Mouse (Mus musculus) forebrain, embryonic 10.5 days (tissue): Measurements from ENCODE around the gene Adh7. TPM values are rescaled to one million over a fixed set of nuclear protein-coding genes. Genes with fewer than 3 reads are reported as not detected.

Experiments
- DNase-seq: peaks from one replicate; pipeline ENCODE4 v3.0.0-alpha.2; 2017; ENCODE audit warnings: low spot score; ENCODE audit errors: extremely low spot score
- H3K27ac ChIP-seq: fragments of 300-500 bp; sonication (generic); 2 replicates; pipeline ENCODE4 v1.5.1; 2016; ENCODE audit warnings: mild to moderate bottlenecking
- H3K27me3 ChIP-seq: fragments of 300-500 bp; sonication (generic); 2 replicates; pipeline ENCODE4 v1.6.1; 2016; ENCODE audit warnings: mild to moderate bottlenecking; ENCODE audit not compliant: poor library complexity, severe bottlenecking
- H3K36me3 ChIP-seq: fragments of 300-500 bp; sonication (generic); replicated peaks from 2 replicates; pipeline ENCODE4 v1.6.1; 2016; ENCODE audit warnings: mild to moderate bottlenecking, moderate library complexity
- H3K4me1 ChIP-seq: fragments of 300-500 bp; sonication (generic); 2 replicates; pipeline ENCODE4 v1.6.1; 2016
- H3K4me3 ChIP-seq: fragments of 300-500 bp; sonication (generic); 2 replicates; pipeline ENCODE4 v1.5.1; 2016; ENCODE audit warnings: mild to moderate bottlenecking, moderate library complexity
- H3K9me3 ChIP-seq: fragments of 300-500 bp; sonication (generic); 2 replicates; pipeline ENCODE4 v1.6.1; 2016; ENCODE audit warnings: mild to moderate bottlenecking, moderate library complexity
- WGBS: fragments of 180-500 bp; shearing (Covaris S2); methylation state at CpG from one replicate; pipeline ENCODE4 v1.1.7; 2016; 5-methylcytosine and 5-hydroxymethylcytosine counted together
- polyA plus RNA-seq: library from polyadenylated mRNA; unstranded; fragments of >200 nt; fragmentation: Nextera tagmentation; extraction: Ambion mirVana; gene quantifications from 2 replicates; pipeline ENCODE4 v1.2.1, GENCODE M21; 2016

Adh7 gene
- polyA plus RNA-seq, 1 experiment from 2014 or later = not detected

DNA sequence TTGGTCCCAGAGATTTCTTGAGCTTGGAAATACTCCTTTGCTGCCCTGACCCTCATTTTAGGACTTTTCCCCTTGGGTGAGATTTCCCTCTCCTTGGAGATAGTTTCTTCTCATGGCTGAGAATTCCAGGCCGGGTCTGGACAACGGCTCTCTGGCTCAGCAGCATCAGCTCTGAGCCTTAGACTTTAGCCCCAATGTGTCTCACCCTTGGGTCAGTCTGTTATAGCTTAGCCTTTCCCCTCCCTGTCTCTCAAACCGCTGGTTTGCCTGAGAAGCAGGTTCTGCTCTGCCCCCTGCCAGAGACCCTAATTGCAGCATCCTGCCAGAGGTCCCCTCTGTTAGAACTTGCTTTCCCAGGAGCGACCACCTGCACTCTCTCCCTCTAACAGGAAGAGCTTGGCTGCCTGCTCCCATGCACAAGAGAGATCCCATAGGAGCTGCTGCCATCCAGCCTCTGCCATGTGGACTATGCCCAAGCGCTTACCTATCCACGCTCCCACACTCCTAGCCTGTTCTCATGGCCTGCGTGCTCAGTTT lies 26.8 kb downstream of the Adh7 start:
- Histone ChIP-seq H3K36me3 (no peaks in the 10 kb centered on the region), H3K9me3 (no peaks in the 10 kb centered on the region), H3K4me1 (no peaks in the 10 kb centered on the region), H3K27me3 (no peaks in the 10 kb centered on the region), H3K27ac (no peak overlapping the region), H3K4me3 (no peak overlapping the region)
- no peak for DNase-seq
- 82% methylated on average over 7 of the region's 7 CpGs for WGBS

DNA sequence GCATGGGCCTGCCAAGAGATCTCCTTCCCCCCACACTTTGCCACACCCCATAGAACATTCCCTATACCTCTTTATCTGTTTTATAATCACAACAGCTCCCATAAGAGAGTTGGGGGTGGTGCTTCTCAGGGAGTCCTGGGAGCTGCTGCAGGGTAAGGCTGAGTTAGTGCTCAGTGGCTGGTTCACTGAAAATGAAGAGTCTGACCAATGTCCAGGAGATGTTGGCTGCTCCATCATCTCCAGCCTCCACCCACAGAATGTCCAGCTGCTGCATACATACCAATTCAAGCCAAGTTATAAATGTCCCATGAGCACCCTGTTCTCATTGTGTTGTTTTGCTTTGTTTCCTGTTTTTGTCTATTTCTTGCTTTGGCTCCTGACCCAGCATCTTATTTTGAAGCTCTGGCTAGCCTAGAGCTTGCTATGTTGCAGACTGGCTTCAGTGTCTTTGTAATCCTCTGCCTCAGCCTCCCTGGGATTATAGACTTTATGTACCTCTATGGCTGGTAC lies 29.0 kb downstream of the Adh7 start:
- Histone ChIP-seq H3K9me3 (no peaks in the 10 kb centered on the region), H3K36me3 (no peaks in the 10 kb centered on the region), H3K27me3 (no peaks in the 10 kb centered on the region), H3K4me1 (no peaks in the 10 kb centered on the region), H3K27ac (no peak overlapping the region), H3K4me3 (no peak overlapping the region)
- no peak for DNase-seq

DNA sequence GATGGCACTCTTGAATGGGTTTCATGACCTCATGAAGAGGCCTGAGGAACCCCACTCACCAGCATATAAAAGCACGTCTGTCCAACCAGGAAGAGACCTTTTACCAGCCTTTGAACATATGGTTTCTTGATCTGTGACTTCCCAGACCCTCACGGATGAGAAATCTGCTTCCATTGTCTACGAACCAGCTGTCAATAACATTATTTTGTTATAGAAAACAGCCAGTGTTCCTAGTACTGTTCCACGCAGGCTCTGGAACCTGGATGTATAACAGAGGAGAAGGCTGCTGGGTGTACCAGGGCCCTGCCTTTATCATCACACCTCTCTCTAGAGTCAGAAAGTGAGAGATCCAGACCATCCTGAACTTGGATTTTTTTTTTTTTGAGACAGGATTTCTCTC lies 29.7 kb downstream of the Adh7 start:
- DNase-seq = no peak
- 89% methylated on average over 4 of the region's 4 CpGs for WGBS

GRCm38 (mm10) chr3:138248011-138248410 lies 30.5 kb downstream of the Adh7 start:
- WGBS = 89% methylated on average over 7 of the region's 7 CpGs
- Histone ChIP-seq H3K27ac (no peak overlapping the region), H3K4me1 (no peaks in the 10 kb centered on the region), H3K4me3 (no peak overlapping the region), H3K27me3 (no peaks in the 10 kb centered on the region), H3K9me3 (no peaks in the 10 kb centered on the region), H3K36me3 (no peaks in the 10 kb centered on the region)
- no peak for DNase-seq

More for the DNA sequence above, 29.7 kb downstream of the Adh7 start:
- no peaks in the 10 kb centered on the region for H3K27me3 ChIP-seq
- no peaks in the 10 kb centered on the region for H3K9me3 ChIP-seq
- no peak overlapping the region for H3K27ac ChIP-seq
- no peaks in the 10 kb centered on the region for H3K4me1 ChIP-seq
- no peak overlapping the region for H3K4me3 ChIP-seq
- no peaks in the 10 kb centered on the region for H3K36me3 ChIP-seq

- no peak overlapping the region for H3K27ac ChIP-seq
- H3K9me3 ChIP-seq = no peaks in the 10 kb centered on the region
- no peaks in the 10 kb centered on the region for H3K36me3 ChIP-seq
- no peaks in the 10 kb centered on the region for H3K27me3 ChIP-seq
- H3K4me3 ChIP-seq = no peak overlapping the region
- DNase-seq = no peak
- WGBS = 93% methylated on average over 8 of the region's 8 CpGs
- no peaks in the 10 kb centered on the region for H3K4me1 ChIP-seq
Measured at GRCm38 (mm10) chr3:138248746-138249145, 31.2 kb downstream of the Adh7 start.

GRCm38 (mm10) chr3:138251156-138251555 lies 33.6 kb downstream of the Adh7 start:
- Histone ChIP-seq H3K27me3 (no peaks in the 10 kb centered on the region), H3K4me3 (no peak overlapping the region), H3K4me1 (peaks cover 10% of the 10 kb centered on the region), H3K27ac (no peak overlapping the region), H3K36me3 (no peaks in the 10 kb centered on the region), H3K9me3 (no peaks in the 10 kb centered on the region)
- no peak for DNase-seq
- WGBS = 91% methylated on average over 6 of the region's 6 CpGs

- H3K36me3 ChIP-seq = no peaks in the 10 kb centered on the region
- H3K4me1 ChIP-seq = peaks cover 10% of the 10 kb centered on the region
- H3K27ac ChIP-seq = no peak overlapping the region
- DNase-seq = no peak
- H3K4me3 ChIP-seq = no peak overlapping the region
- no peaks in the 10 kb centered on the region for H3K9me3 ChIP-seq
- 53% methylated on average over 5 of the region's 5 CpGs for WGBS
- H3K27me3 ChIP-seq = no peaks in the 10 kb centered on the region
Measured at GRCm38 (mm10) chr3:138254205-138254604, 36.6 kb downstream of the Adh7 start.

DNA sequence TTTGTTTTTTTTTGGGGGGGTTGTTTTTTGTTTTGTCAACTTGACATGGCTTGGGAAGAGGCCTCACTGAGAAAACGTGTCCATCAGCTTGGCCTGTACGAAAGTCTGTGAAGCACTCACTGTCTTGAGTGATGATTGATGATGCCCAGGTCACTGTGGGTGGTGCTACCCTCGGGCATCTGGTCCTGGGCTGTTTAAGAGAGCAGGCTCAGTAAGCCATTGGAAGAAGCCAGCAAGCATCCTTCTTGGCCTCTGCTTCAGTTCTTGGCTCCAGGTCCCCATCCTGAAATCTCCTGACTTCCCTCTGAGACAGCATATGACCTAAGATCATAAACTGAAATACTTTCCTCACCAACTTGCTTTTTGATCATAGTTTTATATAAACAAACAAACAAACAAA lies 37.8 kb downstream of the Adh7 start:
- Histone ChIP-seq H3K36me3 (no peaks in the 10 kb centered on the region), H3K4me1 (peaks cover 10% of the 10 kb centered on the region), H3K4me3 (no peak overlapping the region), H3K9me3 (no peaks in the 10 kb centered on the region), H3K27me3 (no peaks in the 10 kb centered on the region), H3K27ac (no peak overlapping the region)
- 85% methylated on average over 3 of the region's 3 CpGs for WGBS
- no peak for DNase-seq

DNA sequence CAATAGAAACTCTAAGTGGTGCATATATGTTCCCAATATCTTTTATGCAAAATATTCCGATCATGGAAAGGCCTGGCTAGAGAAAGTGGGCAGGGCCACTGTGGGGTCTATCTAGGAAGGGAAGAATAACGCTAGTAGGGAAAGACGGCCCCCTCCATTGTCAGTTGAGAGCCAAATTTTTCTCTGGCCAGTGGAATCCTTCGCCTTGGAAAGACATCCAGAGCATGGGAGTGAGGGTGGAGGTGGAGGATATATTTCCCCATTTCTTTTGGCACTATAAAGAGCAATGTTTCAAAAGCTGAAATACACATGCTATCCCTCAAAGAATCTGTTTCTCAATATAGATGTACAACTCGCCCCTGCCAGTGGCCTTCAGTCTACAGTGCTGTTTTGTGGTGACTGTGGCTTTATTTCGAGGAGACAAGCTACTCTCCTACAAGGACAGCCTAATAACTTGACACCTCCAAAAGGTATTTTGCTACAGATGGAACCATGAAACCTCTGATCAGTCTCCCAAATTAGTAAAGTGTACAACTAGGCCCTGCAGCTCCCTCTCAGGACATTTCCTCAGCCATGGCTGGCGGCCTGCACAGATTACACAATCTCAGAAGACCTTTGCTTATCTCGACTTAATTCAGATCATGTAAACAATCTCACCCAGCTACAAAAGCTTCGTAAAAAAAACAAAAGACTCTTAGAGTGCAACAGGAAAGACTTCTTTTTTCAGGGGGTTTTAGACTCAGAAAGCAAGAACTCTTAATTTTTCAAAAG lies 38.4 kb downstream of the Adh7 start:
- H3K27me3 ChIP-seq = no peaks in the 10 kb centered on the region
- H3K27ac ChIP-seq = no peak overlapping the region
- no peaks in the 10 kb centered on the region for H3K9me3 ChIP-seq
- 86% methylated on average over 9 of the region's 9 CpGs for WGBS
- no peaks in the 10 kb centered on the region for H3K36me3 ChIP-seq
- peaks cover 10% of the 10 kb centered on the region for H3K4me1 ChIP-seq
- no peak for DNase-seq
- H3K4me3 ChIP-seq = no peak overlapping the region

DNA sequence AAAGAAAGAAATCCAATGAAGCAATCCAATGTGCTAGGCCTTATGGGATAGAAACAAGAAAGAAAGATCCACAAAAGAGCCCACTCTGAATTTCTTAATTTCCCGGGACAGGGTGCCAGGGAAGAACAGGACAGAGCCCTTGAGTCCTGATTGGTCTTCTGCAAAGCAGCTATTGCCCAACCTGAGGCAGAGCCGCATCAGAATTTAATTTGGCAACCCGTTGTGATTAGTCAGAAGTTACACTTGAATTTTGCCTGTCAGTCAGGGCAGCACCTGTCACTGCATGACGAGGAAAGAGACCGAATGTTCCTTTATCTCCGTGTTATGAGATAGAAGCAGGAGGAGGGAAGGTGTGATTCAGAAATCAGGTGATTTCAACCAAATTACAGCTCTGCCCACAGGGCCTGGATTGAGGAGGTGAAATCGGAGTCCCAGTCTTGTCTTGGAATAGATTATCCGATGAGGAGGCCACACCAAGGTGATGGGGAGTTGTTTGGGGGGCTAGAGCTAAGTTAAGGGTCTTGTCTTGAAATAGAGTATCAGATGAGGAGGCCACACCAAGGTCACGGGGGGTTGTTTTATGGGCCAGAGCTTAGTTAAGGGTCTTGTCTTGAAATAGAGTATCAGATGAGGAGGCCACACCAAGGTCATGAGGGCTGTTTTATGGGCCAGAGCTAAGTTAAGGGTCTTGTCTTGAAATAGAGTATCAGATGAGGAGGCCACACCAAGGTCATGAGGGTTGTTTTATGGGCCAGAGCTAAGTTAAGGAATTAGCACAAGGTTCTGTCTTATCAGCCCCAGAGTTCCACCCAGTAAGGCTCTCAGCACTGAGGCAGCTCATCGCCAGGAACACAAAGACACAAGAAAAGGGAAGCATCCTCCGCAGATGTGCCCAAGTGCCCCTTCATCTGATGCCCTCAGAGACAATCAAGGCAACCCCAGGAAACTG lies 43.4 kb downstream of the Adh7 start, which contains the start of gene Adh1:
TSS of gene Adh1 (plus strand) at position 271 of the 949 bp plus-strand sequence.
- Histone ChIP-seq H3K4me3 (no peak within 1 kb of the TSS), H3K27ac (no peak within 1 kb of the TSS), H3K4me1 (no peaks in the 10 kb centered on the region), H3K36me3 (no peaks in the 10 kb centered on the region), H3K27me3 (no peaks in the 10 kb centered on the region), H3K9me3 (no peaks in the 10 kb centered on the region)
- 88% methylated on average over 11 of the region's 11 CpGs for WGBS
- no peak for DNase-seq

DNA sequence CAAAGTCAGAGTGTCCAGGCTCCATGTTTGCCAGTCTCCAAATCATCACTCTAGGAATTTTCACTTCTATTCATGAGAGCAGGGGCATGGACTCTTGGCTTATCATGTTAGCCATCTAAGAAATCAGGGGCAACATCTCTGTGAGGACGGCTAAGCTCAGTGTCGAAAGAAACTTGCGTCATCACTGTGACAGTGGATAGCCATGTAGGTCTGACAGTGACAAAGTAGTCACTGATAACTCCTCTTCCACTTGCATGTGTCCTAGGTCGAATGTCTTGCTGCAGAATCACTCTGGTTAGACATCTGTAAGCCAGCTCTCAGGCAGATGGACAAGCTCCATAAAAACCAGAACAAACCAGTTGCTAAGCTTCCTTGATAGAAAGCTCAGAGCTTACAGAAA lies 45.0 kb downstream of the Adh7 start:
- no peak for DNase-seq

GRCm38 (mm10) chr3:138263154-138263930 lies 45.8 kb downstream of the Adh7 start:
- Histone ChIP-seq H3K4me3 (no peak overlapping the region), H3K36me3 (no peaks in the 10 kb centered on the region), H3K9me3 (no peaks in the 10 kb centered on the region), H3K27ac (no peak overlapping the region), H3K27me3 (no peaks in the 10 kb centered on the region), H3K4me1 (no peaks in the 10 kb centered on the region)
- no peak for DNase-seq
- 87% methylated on average over 5 of the region's 5 CpGs for WGBS

More for the DNA sequence above, 45.0 kb downstream of the Adh7 start:
- H3K27ac ChIP-seq = no peak overlapping the region
- no peak overlapping the region for H3K4me3 ChIP-seq
- H3K36me3 ChIP-seq = no peaks in the 10 kb centered on the region
- H3K27me3 ChIP-seq = no peaks in the 10 kb centered on the region
- H3K4me1 ChIP-seq = no peaks in the 10 kb centered on the region
- H3K9me3 ChIP-seq = no peaks in the 10 kb centered on the region
- 87% methylated on average over 4 of the region's 4 CpGs for WGBS
